Mouse (Mus musculus): ENCODE measurements at regions not wholly inside any gene's neighbourhood (a gene's known extent, or its start where the extent isn't known, plus 50 kb on each side); places are given as distances from the start of the nearest gene placed in this dataset.

DNA sequence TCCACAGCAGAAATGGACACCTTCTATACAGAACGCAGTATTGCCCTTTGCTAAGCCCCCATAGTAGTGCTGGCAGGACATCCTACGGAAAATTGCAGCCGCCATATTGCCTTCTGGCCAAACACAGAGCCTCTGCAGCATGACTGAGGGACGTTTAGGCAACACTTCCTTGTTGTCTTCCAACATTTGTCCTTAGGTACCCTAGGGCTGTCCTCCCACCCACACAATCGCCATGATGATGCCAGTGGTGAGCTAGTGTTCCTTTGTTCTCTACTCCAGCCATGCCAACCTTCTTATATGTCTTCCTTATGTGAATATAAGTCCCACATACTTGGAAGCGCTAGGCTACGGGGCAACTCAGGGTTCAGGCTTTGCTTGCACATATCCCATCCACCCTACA lies 375.0 kb upstream of the Pik3r1 start:
- DNase-seq: no peak

DNA sequence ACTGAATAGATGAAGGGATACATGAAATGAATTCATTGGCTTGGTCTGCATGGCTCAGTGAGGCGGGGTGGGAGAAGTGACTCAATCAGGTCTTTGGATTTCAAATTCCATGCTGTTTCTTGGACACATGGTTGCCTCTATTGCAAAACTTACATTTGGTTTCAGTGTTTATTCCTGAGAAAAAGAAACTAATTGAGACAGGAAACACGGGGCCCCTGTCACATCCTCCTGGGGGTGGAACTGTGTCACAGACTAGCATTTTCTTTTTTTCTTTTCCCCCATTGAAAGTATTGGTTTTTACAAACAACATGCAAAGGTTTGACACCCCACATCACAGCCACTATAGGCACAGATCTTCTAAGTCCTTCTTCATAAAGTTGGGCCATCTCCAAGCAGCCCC lies 375.8 kb upstream of the Pik3r1 start:
- no peak for DNase-seq

DNA sequence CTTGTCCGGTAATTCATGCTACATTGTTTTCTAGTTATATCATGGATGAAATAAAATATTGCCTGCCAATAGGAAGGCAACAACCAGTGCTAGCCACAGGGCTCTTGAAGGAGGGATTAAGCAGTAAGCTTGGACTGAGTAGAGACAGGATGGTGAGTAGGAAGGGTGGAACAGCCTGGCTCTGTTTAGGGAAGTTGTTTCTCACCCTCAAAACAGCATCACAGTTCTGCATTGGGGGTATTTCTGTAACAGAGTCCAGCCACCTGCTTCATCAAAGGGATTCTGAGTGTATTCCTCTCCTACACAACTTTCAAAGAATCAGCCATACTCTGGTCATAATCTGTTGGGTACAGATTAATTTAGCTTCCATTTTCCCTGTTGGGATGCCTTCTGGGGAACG lies 380.0 kb upstream of the Pik3r1 start:
- DNase-seq: no peak

DNA sequence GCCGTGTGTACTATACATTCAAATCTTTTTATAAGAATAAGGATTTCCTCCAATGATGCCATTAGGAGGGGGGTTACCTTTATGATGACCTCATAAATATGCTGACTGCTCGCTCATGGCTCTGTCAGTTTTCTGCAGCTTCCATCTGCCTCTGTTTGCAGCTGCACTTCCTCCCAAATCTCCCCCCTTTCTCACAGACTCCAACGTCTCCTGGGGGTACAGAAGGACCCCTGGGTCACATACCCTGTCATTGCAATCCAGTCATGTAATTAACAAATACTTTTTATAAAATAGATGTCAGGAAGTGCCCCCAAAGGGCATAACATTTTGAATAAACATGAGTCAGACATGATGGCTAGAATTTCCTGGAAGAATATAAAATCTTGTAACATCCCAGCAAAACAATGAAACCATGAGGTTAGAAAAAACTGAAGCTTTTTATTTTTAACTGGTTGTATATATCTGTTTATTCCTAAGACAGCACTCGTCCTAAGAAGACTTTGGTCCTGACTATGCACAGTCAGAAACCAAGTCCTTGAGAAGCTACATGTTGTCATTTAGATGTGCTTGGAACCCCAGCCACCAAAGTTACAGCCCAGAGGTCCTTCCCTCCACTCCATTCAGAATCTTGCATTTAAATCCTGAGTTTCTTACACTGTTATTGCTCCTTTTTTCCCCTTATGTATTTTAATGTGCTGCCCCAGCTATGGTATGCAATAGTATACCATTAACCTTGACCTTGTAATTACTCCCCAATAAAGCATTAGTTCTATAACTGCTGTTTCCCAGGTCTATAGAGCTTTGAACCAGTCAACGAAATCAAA lies 386.0 kb upstream of the Pik3r1 start:
- no peak for DNase-seq

DNA sequence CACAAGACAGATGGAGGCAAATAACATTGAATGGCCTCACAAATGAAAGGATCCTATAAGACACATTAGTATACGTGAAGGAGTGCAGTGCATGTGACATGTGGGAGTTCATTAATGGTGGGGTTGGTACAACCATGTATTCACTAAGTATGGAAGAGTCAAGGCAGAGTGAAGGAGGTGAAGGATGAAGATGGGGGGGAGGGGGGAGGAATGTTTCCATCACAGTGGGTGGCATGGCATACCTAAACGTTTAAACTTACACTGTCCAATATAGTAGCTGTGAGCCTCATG lies 386.5 kb upstream of the Pik3r1 start:
- DNase-seq: no peak

DNA sequence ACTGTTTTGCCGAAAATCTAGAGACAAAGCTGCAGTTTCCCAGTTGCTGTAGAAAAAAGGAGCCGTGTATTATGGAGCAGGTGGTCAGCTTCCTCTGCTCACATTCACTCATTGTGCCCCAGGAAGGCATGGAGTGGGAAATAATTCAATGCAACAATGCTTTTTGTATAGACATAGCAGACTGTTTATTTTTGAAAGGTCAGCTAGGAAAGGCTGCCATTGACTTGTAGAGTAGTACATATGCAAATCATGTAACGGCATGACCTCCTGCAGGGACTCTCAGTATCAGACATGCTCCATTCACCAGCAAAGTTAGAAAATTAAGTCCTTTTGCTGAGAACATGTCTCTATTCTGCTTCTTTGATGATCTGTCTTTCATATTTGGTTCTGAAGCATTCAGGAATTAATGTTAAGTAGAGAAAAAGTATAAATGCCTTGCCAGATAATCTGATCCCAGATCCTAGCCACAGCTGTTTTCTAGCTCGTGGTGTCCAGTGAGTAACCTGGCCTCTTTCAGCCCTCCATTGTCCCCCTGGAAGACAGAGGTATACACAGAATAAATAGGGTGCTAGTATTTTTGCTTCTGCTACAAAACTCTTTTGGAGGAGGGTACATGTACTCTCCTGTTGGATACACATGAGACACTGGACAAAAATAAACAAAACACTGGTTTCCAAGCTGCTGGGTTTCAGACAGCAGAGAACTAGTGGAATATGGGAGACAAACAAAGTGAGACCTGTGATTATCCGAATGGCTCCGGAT lies 389.5 kb upstream of the Pik3r1 start:
- no peak for DNase-seq

DNA sequence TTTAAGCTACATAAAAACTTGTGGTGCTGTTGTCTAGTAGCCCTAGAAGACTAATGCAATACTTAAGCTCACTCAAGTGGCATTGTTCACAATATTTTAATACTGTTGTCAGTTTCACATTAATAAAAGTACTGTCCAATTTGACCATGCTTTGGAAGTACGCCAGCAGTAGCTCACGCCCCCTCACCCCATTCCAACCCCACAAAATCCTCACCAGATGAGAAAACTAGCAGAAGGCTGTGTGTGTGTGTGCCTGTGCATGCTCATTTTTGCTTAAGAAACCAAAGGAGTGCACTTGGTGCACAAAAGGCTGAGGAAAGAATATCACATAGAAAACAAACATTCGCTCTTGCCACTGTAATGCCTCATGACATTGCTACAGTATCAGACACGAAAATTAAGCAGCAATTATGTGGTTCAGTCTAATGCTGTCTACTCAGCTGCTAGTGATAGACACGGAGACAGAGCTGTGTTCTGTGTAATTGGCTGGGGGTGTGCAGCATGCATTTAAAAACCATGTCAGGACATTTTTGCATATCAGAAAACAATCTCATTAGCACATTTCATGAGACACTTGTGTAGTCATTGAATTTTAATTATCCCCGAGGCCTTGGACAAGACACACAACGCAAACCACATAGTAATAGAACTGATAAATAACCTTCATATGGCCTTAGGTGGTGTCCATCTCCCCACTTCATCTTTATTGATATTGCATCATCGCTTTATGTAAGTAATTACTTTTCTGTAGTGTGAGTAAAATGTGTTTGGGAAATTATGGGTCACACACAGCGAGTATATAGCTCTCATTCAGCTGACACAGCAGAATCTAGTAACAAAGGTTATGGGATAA lies 405.6 kb upstream of the Pik3r1 start:
- no peak for DNase-seq

DNA sequence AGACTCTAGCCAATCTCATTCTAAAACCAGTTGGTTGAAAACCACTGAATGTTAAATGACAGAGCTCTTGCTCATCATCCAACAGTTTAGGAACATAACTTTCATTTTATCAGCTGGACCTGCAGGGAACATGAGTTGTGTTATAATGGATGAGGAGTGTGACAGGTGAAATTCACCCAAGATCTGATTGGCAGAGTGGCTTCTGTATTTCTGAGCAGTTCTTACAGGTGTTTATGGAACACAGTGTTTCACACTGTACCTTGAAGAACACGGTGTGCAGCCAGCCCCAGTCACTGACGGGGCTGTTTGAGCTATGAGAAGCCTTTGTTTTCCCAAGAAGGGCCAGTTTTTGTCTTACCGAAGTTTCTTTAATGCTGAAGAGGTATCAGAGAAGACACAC lies 406.4 kb upstream of the Pik3r1 start:
- DNase-seq: no peak

DNA sequence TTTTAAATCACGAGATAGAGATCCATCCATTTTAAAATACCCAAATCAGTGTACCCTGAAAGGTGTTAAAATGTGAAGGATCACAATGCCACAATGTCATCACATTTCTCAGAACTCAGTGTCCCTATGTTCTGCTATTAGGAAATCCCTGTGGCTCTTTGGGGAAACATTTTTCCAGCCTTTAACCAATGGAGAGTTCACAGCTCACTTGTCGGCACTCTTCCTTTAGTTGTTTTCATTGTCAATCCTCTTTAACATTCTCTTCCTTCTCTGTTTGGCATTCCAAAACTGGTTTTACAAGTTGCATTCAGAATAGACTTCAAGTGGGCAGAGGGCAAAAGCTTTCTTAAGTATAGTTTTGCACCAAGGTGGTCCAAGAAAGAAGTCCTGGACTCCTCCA lies 406.9 kb upstream of the Pik3r1 start:
- DNase-seq: no peak

DNA sequence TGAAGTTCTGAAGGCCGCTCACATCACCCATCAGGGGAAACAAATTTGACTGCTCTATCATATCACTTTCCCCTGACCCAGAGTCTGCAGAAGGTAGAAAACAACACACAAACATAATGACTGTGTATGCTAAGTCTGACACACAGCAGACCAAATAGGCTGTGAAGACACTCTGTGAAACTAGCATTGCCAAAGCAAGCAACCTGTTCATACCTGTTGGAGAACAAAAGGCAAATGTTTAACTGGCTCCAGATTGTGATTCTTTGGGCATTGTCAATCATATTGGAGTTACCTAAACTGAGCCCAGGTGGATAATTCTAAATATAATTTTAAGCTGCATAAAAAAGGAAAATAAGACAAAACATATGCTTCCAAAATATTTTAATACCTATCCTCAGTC lies 407.4 kb upstream of the Pik3r1 start:
- DNase-seq: no peak

DNA sequence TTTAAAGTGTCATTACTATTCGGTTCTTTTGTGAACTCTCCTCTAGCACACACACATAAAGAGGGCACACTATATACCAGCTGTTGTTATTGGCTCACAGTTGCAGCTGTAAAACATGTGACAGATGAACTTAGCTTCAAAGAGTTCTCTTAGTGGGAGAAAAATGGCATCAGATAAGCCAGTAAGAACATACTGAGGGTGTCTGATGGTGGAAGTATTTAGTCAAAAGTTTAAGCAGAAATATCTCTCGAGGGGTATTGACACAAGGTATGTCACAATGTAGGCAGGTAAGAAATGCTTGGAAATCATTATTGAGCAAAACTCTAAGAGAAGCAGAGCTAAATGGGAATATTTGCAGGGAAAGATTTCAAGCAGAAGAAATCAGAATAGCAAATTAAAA lies 408.4 kb upstream of the Pik3r1 start:
- no peak for DNase-seq

DNA sequence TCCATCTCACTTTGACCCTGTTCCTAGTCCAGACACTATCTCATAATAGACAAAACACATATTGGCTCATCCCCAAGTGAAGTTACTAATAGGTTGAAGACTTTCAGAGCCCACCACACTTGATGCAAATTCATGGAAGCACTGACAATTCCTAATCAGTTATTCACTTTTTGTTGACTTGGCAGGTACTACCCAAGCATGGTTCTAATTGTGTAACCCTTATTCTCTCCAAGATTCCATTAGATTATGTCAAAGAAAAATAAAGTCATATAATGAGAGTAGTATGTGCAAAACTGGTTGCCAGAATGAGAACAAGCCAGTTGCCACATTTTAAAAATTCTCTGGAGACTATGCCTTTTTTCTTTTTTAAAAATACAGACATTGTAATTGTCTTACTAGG lies 426.7 kb upstream of the Pik3r1 start:
- DNase-seq: no peak

DNA sequence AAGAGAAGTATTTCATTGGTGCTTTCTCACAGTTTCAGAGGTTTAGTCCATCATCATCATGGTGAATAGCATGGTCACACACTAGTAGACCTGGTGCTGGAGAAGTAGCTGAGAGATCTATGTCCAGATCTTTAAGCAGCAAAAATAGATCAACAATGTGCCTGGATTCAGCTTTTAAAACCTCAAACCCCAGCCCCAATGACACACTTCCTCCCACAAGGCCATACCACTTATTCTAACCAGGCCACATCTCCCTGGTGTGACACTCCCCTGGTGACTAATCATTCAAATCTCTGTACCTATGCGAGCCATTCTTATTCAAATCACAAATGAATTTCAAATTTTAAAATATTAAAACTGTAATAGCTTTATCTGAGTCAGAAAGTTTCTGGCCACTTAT lies 434.3 kb upstream of the Pik3r1 start:
- no peak for DNase-seq

DNA sequence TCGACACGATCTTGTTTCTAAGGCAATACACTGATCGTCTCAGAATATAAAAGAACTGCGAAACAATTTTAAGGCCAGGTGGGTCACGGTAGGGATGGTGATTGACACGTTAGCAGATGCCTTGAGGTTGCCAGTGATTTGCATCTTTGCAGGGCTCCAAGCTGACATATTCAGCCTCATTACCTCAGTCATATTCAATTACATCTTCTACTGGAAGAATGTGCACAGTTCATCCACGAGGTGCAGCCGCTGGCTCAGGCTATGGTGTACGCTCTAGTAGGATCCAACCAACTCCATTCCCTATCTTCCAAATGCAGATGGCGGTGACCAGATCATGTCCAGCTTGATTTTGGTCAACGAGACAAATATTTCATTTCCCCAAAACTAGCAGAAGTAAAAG lies 450.5 kb upstream of the Pik3r1 start:
- no peak for DNase-seq

DNA sequence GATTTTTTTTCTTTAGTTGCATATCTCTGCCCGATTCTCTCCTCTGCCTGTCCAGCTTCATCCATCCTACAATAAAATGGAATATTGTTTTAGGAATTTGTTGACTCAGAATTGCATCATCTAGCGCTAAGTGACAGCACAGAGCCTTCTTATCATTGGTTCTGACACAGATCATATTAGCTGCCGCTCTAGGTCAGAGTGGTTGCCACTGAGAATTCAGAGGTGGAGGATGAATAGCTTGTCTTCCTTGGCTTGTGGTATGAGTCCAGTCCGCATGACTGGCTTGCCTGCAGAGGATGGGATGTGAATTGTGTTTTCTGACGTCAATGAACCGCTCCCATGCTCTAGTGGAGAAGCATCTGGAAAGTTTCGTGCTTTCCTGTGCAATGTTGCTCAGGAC lies 462.3 kb upstream of the Cd180 start:
- DNase-seq: peak; percentile 10

DNA sequence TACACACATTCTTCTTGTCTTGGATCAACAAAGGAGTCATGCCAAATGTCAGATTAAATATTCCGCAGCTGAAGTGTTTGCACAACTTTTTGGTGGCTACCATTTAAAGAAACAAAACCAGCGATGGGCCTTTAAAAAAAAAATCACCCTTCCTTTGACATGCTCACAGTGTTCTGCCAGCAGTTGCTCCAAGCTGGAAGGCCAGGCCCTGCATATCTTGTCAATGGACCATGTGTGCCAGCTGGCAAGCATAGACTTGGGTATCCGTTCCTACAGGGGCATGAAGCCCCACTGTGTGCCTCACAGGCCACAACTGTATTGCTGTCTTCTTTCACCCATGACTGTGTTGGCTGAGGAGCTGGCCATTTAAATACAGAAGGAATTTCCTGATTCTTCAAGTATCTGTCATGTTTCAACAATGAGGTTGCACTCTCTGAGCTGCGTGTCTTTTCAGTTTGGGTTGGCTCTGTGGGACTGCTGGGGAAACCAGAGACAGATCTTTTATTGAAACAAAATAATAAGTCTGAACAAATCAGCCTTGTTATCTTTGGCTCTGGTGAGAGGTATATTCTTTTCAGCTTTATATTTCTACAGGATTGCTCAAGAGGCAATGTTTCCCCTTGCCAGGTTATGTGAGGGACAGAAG lies 460.9 kb upstream of the Cd180 start:
- peak; percentile 16 for DNase-seq

DNA sequence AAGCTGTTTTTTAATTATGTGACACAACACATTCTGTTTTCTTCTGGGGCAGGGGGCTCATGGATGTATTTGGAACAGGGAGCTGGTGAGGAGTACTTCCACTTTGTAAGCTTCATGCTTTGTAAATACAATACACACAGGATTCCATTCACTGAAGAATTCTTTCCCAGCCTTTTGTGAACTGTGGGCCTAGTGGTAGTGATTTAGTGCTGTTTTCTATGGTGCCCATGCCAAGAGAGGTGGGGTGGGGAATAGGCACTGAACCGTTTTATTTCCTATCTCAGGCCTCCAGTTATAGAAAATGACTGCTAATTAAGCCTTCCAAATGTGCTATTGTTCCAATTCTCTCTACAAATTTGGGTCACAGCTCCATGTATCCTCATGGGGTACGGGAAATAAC lies 442.5 kb upstream of the Cd180 start:
- DNase-seq: no peak

DNA sequence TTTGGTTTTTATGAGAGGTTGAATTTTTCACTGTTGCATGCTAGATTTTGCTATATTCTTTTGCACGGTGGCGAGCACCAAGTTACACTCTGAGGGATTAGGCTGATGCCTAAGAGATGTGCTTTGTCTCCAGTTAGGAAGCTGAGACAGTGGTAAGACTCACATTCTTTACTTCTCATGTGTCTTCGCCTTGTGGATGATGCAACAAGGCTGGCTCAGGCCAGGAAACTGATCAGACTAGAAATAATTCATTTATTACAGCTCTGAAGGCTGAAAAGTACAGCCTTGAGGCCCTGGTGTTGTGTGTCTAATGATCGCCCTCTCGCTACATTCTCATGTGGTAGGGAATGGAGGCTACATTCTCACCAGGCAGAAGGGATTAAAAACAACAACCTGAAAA lies 441.6 kb upstream of the Cd180 start:
- no peak for DNase-seq

DNA sequence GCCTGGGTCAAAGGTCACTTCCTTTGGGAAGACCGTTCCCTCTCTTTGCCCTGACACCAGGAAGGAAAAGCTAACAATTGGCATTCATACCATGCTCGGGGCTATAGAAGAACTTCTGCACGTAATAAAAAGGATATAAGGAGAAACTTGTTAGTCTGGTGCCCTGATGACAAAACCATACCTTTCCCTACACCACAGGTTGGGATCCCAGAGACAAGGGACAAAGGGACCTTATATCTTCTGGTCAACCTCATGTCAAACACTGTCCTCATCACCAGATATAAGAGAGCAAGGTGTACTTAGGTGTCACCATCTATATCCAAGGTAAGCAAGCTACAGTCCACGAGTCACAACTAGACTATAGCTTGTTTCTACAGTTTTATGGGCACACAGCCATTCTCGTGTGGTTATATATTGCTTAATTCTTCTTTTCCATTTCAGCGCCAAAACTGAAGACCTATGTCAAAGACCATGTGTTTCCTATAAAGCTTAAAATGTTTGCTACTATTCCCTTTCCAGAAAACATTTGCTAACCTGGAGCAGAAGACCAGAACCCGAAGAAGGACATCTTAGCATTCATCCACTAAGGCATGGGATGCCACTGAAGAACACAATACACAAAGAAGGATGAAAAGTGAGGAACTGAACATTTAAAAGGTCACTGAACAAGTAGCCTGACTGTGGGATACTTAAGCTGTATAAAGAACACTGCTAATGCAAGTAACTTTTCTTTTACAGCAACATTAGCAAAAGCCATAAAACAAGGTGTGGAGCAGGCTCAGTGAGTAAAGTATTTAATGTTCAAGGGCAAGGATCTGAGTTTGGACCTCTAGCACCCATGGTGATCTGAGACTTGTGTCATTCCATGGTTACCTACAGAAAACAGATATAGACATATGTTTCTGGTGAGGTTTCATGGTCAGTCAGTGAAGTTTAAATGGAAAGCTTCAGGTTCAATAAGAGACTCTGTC lies 437.7 kb upstream of the Cd180 start:
- DNase-seq: no peak

DNA sequence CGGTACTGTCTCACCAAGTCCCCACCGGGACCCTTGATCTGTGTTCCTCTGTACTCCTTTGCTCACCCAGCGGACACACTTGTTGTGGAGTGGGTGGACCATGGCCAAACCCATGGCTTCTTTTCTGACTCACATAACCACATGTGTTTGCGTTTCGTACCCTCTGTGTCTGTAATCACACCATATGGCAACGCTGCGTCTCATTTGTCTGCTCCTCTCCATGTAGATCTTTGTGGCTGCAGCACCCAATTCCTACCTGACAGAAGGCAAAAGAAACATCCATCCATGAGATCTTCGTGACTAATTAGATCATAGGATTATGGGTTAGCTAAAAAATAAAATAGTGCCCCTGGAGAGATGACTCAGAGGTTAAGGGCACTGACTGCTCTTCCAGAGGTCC lies 435.2 kb upstream of the Cd180 start:
- no peak for DNase-seq

DNA sequence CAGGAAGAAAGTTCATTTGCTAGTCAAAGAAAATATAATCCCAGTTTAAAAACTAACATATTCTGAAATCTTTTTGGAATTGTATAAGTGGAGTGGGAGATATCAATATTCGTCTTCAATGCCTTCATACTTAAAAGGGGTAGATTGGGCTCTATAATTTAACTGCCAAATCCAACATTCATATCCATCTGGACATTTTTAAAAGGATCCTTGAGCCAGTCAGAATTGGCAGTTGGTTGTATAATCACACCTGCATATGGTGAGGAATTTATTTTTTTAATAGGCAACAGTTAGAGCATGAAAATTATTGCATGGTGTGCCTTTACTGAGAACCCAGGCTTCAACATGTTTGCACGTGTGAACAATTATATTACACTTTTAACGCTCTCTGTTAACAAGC lies 419.5 kb upstream of the Cd180 start:
- no peak for DNase-seq

DNA sequence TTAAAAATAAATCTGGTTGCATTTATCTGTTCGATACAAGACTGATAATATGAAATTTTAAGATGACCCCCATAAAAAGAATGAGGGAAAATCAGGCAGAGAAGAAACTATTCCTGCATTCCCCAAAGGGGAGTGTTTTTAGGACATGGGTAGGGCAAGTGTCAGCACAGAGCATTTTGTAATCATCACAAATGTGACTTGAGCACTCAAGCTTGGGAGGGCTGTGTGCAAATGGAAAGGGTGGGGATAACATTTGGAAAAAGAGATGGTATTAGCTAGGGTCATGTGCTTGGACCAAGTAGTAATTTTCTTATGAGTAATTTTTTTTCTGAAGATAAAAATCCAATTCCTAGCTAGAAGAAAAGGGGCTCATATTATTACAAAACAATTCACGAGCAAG lies 418.1 kb upstream of the Cd180 start:
- DNase-seq: no peak
